Mouse (Mus musculus): Measurements from ENCODE around the gene Dusp13. TPM values are rescaled to one million over a fixed set of nuclear protein-coding genes. Genes with fewer than 3 reads are reported as not detected.

The Dusp13 gene
- polyA plus RNA-seq (2014; fragmentation: Illumina TruSeq; extraction: RNeasy Lipid Tissue Mini Kit (QIAGEN cat#74804); ENCODE audit: low replicate concordance): not detected

GRCm38 (mm10) chr14:21750881-21751542 lies at the start of gene Dusp13:
TSS of gene Dusp13 (minus strand) at chr14:21751181.

GRCm38 (mm10) chr14:21750008-21750880 lies 737 bp downstream of the Dusp13 start, which contains the start of gene Samd8:
TSS of gene Samd8 (plus strand) at chr14:21750531.

GRCm38 (mm10) chr14:21714486-21714885 lies 36.5 kb downstream of the Dusp13 start, which contains the start of gene Dupd1:
TSS of gene Dupd1 (minus strand) at chr14:21714576.

Other genes starting within 250 kb of the Dusp13 start
- not detected for gene Dupd1, start 36.6 kb downstream of the Dusp13 start, polyA plus RNA-seq (2014; fragmentation: Illumina TruSeq; extraction: RNeasy Lipid Tissue Mini Kit (QIAGEN cat#74804); ENCODE audit: low replicate concordance)
- 75.0 TPM for gene Samd8, start 650 bp downstream of the Dusp13 start, polyA plus RNA-seq (2014; fragmentation: Illumina TruSeq; extraction: RNeasy Lipid Tissue Mini Kit (QIAGEN cat#74804); ENCODE audit: low replicate concordance)
- gene Vdac2, start 74.1 kb upstream of the Dusp13 start, polyA plus RNA-seq (2014; fragmentation: Illumina TruSeq; extraction: RNeasy Lipid Tissue Mini Kit (QIAGEN cat#74804); ENCODE audit: low replicate concordance): 700 TPM
- not detected for gene Comtd1, start 97.8 kb upstream of the Dusp13 start, polyA plus RNA-seq (2014; fragmentation: Illumina TruSeq; extraction: RNeasy Lipid Tissue Mini Kit (QIAGEN cat#74804); ENCODE audit: low replicate concordance)
- 5.7 TPM for gene Zfp503, start 238.4 kb upstream of the Dusp13 start, polyA plus RNA-seq (2014; fragmentation: Illumina TruSeq; extraction: RNeasy Lipid Tissue Mini Kit (QIAGEN cat#74804); ENCODE audit: low replicate concordance)